Comparison of ENCODE assay signal across 8 mouse cellular contexts in the genomic region with DNA sequence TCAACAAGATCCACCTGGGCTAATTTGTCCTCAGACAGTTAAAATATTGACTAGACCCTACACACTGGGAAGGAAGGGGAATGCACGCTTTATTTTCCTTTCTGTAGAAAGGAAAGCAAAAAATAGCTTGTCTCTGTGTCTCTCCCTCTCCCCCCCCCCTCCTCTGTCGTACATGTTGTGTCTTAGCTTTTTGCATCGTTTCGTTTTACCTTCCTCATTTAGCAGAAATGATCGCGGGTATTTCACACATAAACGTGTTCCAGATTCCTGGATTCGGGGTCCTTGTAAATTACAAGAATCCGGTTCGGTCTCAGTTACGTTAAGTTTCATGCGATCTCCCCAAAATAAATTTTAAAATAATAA. TPM values are rescaled to one million over a fixed set of nuclear protein-coding genes. Genes with fewer than 3 reads are reported as not detected.
A peak's percentile ranks its signal among the peaks of the same experiment; 100 is the strongest.
DNase-seq lines count a peak whose midpoint lies in the region; ATAC-seq lines count a peak whose summit lies in the region.

No protein-coding gene starts in this region.

- H3K27ac ChIP-seq in heart, embryonic 10.5 days: peak overlapping the region; percentile 98
- H3K27ac ChIP-seq in hindbrain, embryonic 13.5 days: peak overlapping the region; percentile 60; the same call in 1 of the 2 replicates
- no peak overlapping the region for H3K27ac ChIP-seq in midbrain, embryonic 16.5 days (ENCODE audit: low read length)

- 0% methylated on average over 12 of the region's 12 CpGs for WGBS in heart, embryonic 10.5 days
- WGBS in hindbrain, embryonic 13.5 days: 0% methylated on average over 12 of the region's 12 CpGs
- under 1% methylated on average over 12 of the region's 12 CpGs for WGBS in midbrain, embryonic 16.5 days

- H3K4me1 ChIP-seq in heart, embryonic 10.5 days: 0 out of 2 replicates have a peak, but pooled peaks cover 6% of the 10 kb centered on the region
- H3K4me1 ChIP-seq in hindbrain, embryonic 13.5 days (replicated peaks): peaks cover 7% of the 10 kb centered on the region
- peaks cover 6% of the 10 kb centered on the region for H3K4me1 ChIP-seq in midbrain, embryonic 16.5 days (ENCODE audit: control insufficient read depth, insufficient read depth, low read length)

- H3K4me3 ChIP-seq in heart, embryonic 10.5 days: peak overlapping the region; percentile 97
- H3K4me3 ChIP-seq in hindbrain, embryonic 13.5 days: peak overlapping the region; percentile 91
- H3K4me3 ChIP-seq in midbrain, embryonic 16.5 days (ENCODE audit: low read depth, low read length): peak overlapping the region; percentile 92

- no peaks in the 10 kb centered on the region for H3K36me3 ChIP-seq in heart, embryonic 10.5 days
- H3K36me3 ChIP-seq in hindbrain, embryonic 13.5 days: no peaks in the 10 kb centered on the region
- no peaks in the 10 kb centered on the region for H3K36me3 ChIP-seq in midbrain, embryonic 16.5 days (ENCODE audit: control insufficient read depth, insufficient read depth, low read length)

- no peak for ATAC-seq in hindbrain, embryonic 13.5 days (ENCODE audit: low FRiP score)
- ATAC-seq in midbrain, embryonic 16.5 days: no peak
- ATAC-seq in granulocyte monocyte progenitor cell, adult 5-6 weeks (replicated peaks; ENCODE audit: poor library complexity, severe bottlenecking): no peak

- no peak for DNase-seq in heart, embryonic 10.5 days (ENCODE audit: low spot score)
- no peak for DNase-seq in heart, adult 8-10 months (ENCODE audit: low spot score)
- DNase-seq in 3T3-L1 (ENCODE audit: low read depth, low spot score) (peak; percentile 69), adipocyte (ENCODE audit: low spot score) (peak; percentile 64)
- DNase-seq in adrenal gland, adult 18-20 months (ENCODE audit: low spot score in 2 of 2): no peak

- H3K27me3 ChIP-seq in heart, embryonic 10.5 days (ENCODE audit: insufficient read depth, poor library complexity, severe bottlenecking): no peaks in the 10 kb centered on the region
- no peaks in the 10 kb centered on the region for H3K27me3 ChIP-seq in hindbrain, embryonic 13.5 days
- no peaks in the 10 kb centered on the region for H3K27me3 ChIP-seq in midbrain, embryonic 16.5 days (ENCODE audit: control insufficient read depth, insufficient read depth, low read depth, low read length)

- peak overlapping the region; percentile 99 for H3K4me2 ChIP-seq in hindbrain, embryonic 13.5 days
- H3K4me2 ChIP-seq in midbrain, embryonic 16.5 days (ENCODE audit: low read length): peak overlapping the region; percentile 97

- peak overlapping the region; percentile 91 for H3K9ac ChIP-seq in hindbrain, embryonic 13.5 days
- H3K9ac ChIP-seq in midbrain, embryonic 16.5 days (ENCODE audit: low read depth, low read length): peak overlapping the region; percentile 84

- H3K9me3 ChIP-seq in heart, embryonic 10.5 days: no peaks in the 10 kb centered on the region
- no peaks in the 10 kb centered on the region for H3K9me3 ChIP-seq in hindbrain, embryonic 13.5 days
- no peaks in the 10 kb centered on the region for H3K9me3 ChIP-seq in midbrain, embryonic 16.5 days (replicated peaks; ENCODE audit: control insufficient read depth, low read length, poor library complexity, severe bottlenecking)

RNA-seq across cellular contexts. Expression of gene Bbx, which starts 1.7 kb away (rescaled TPM):
- polyA plus RNA-seq in heart, embryonic 10.5 days (2016; fragmentation: Nextera tagmentation; extraction: Ambion mirVana): 41.6 and 50.2 TPM in 2 replicates
- 10 to 100 TPM; 13.5 to 17.4 (median 15.8) TPM for total RNA-seq in heart, adult 8-10 months (2022)
- polyA plus RNA-seq in hindbrain, embryonic 13.5 days (2015; fragmentation: Nextera tagmentation; extraction: Ambion mirVana): 24.7 and 29.9 TPM in 2 replicates
- polyA plus RNA-seq in midbrain, embryonic 16.5 days (2015; fragmentation: Nextera tagmentation; extraction: Ambion mirVana): 14.7 and 17.9 TPM in 2 replicates
- 22.8 and 29.6 TPM in 2 replicates for total RNA-seq in granulocyte monocyte progenitor cell, adult 5-6 weeks (2014; fragmentation: Nextera tagmentation)
- total RNA-seq in granulocyte monocyte progenitor cell, adult 5-6 weeks (2017): 30.9 and 33.7 TPM in 2 replicates
- total RNA-seq in adrenal gland, adult 18-20 months (2021): 10 to 100 TPM; 26.6 to 32.8 TPM

Comparison
In these comparisons a context has a peak if more than half of its experiments do, and no peak if none do; other contexts are left out.
1. DNase-seq: peak in 3T3-L1 (single experiment) and adipocyte (single experiment); none in heart, embryonic 10.5 days (single experiment), heart, adult 8-10 months (single experiment) and adrenal gland, adult 18-20 months (0 of 2).
2. Peak in every context shown above with its lines, with median percentiles within 50 percentile points of each other: H3K4me3 ChIP-seq.